Mouse (Mus musculus): ENCODE data around the gene a.

GRCm38 (mm10) chr2:154925411-154926031 is 134.3 kb downstream of the a start:
- no peak for TF ChIP-seq POLR2A (IDR thresholded peaks at IDR 0.05; ENCODE audit: borderline replicate concordance, control insufficient read depth, low read depth, low read length)
- no peak for TF ChIP-seq CTCF (IDR thresholded peaks at IDR 0.05; ENCODE audit: control insufficient read depth, insufficient read depth, low read length)

Measured in bone marrow, adult 2 months (tissue).